Mouse (Mus musculus) lung, postnatal 14 days (tissue): ENCODE measurements at regions not wholly inside any gene's neighbourhood (a gene's known extent, or its start where the extent isn't known, plus 50 kb on each side); places are given as distances from the start of the nearest gene placed in this dataset.
A peak's percentile ranks its signal among the peaks of the same experiment; 100 is the strongest.

Source experiments
- DNase-seq: peaks from one replicate; pipeline ENCODE4 v3.0.0; 2021

DNA sequence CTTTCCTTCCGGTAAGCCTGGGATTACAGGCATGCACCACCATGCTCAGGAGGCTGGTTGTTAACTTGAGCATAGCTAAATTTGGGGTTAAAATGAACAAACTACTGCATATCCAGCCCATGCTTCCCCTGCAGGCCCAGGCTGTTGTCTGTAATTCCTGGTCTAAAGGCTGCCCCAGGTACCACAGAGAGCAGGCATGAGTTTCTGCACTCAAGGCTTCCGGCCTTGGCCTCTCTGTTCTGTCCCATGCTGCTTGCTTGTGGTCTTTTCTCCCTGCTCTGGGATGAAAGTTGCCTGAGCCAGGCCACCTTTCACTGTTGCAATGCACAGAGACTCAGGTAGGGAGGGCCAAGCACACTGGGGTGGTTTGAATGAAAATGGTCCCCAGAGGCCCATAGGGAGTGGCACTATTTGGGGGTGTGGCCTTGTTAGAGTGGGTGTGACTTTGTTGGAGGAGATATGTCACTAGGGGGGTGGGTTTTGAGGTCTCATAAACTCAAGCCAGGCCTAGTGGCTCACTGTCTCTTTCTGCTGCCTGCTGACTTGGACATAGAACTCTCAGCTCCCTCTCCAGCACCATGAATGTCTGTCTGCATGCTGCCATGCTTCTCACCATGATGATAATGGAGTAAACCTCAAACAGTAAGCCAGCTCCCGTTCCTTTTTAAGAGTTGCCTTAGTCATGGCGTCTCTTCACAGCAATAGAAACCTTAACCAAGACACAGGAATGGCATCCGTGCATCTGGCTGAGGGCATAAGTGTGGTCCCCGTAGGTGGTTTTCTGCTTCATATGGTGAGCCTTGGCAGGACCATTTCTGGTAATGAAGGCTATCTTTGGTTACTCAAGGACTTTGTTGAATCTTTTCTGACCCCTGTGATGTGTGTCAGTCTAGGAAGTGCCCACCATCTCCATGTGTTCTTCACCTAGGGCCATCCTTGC lies 86.7 kb upstream of the Zfp366 start:
- DNase-seq = no peak

- DNase-seq = no peak
These were observed 87.8 kb upstream of the Zfp366 start for GRCm38 (mm10) chr13:99096837-99097236.

DNA sequence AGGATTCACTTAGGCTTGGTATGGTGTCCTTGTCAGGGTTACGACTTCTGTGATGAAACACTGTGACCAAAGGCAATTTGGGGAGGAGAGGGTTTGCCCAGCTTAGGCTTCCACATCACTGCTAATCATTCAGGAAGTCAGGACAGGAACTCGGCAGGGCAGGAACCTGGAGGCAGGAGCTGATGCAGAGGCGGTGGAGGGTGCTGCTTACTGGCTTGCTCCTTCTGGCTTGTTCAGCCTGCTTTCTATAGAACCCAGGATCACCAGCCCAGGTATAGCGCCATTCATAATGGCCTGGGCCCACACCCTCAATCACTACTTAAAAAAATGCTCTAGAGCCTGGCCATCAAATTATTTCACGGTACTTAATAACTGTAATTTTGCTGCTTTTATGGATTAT lies 89.6 kb upstream of the Zfp366 start:
- no peak for DNase-seq

GRCm38 (mm10) chr13:99094221-99094620 lies 90.4 kb upstream of the Zfp366 start:
- DNase-seq = no peak

DNA sequence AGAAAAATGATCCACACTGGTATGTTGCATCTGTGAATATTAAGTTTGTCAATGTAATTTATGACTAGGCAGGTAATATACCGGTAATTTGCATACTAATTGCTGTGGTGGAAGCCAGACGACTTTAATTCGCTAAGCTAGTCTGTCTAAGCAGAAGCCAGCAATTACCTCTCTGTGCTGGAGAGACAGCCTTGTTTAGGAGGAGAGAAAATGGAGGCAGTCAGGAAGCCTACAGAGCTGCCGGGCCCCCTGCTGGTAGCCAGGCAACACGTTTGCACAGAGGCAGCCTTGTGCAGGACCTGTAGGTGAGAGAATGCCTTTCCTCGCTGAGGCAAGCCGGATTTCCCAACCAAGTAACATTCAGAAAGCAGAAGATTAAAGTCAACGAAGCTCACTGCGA lies 91.4 kb upstream of the Zfp366 start:
- peak; percentile 80 for DNase-seq

- peak; percentile 51 for DNase-seq
These were observed 92.2 kb upstream of the Zfp366 start for GRCm38 (mm10) chr13:99092279-99092930.

- no peak for DNase-seq
These were observed 92.9 kb upstream of the Zfp366 start for GRCm38 (mm10) chr13:99091562-99092278.

- DNase-seq = no peak
These were observed 94.3 kb upstream of the Zfp366 start for GRCm38 (mm10) chr13:99090361-99090760.

GRCm38 (mm10) chr13:99088285-99088684 lies 96.3 kb upstream of the Zfp366 start:
- DNase-seq = no peak

DNA sequence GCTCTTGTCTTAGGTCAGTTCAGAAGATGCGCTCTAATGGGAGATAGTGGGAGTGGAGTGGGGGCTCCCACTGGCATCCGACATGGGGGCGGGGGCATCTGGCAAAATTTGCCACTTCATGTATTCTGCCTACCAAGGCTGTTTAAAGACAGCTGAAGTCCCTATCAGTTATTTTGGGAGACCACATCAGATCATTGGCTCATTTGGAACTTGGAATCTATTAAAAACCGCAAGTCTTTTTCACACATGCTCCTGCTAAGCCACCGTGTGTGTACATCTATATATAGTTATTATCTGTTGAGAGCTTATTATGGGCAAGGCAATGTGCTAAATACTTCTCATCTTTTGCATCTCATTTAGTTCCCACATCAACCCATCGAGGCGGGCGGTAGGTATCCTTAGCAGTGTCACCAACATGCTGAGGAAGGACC lies 95.0 kb upstream of the 1700024P04Rik start:
- DNase-seq = no peak

- DNase-seq = no peak
These were observed 94.3 kb upstream of the 1700024P04Rik start for GRCm38 (mm10) chr13:99078643-99079042.

GRCm38 (mm10) chr13:99077039-99077749 lies 92.8 kb upstream of the 1700024P04Rik start:
- no peak for DNase-seq

GRCm38 (mm10) chr13:99075467-99075866 lies 91.1 kb upstream of the 1700024P04Rik start:
- DNase-seq = no peak

GRCm38 (mm10) chr13:99071821-99072414 lies 87.6 kb upstream of the 1700024P04Rik start:
- DNase-seq = no peak

GRCm38 (mm10) chr13:99071413-99071812 lies 87.0 kb upstream of the 1700024P04Rik start:
- no peak for DNase-seq

DNA sequence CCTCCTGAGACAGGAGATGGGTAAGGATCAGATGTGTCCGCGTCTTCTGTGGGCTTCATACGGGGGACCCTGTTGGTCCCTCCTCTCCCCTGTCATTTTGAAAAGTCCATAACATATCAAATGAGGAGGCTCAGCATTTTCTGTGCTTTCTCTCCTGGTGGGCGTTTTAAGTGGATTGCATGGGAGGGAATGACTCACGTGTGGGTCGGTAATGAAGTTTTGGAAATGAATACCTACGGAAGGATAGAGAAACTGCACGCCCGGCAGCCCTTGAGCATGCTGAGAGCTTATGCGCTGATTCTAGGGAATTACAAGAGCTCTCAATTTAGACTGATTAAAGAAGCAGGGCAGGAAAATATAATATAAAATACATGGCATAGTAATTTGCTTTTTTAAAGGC lies 85.4 kb upstream of the 1700024P04Rik start:
- no peak for DNase-seq

DNA sequence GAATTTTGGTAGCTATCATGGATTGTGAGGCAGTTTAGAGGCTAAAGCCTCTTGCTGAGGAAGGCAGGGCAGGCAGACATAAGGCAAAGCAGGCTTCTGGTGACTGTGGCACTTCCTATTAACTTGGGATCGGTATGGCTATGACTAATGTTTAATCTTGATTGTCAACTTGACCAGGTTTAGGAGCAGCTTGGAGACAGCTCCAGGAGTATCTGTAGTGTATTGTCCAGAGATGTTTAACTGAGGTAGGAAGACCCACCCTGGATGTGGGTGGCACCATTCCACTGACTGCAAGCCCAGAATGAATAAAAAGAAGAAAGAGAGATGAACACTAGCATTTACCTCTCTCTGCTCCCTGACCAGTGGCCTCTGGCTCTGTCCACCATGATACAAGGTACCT lies 83.1 kb upstream of the 1700024P04Rik start:
- DNase-seq = no peak

DNA sequence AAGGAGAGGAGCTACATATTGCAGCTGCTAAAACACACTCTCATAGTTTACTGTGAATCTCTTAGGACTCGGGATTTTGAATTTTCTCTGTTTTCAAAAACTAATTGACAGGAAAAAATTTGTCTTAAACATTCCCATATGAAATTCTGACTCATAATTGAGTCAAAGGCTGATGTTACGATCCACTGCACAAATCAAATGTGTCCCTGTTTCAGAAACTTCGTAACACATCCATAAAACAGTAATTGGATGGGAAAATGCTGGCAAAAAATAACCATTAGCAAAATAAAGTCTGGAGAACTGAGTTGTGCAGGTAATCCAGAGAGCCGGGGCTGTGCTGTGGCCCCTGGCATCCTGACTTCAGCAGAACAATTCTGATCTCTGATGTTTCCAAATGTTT lies 79.1 kb upstream of the 1700024P04Rik start:
- no peak for DNase-seq

GRCm38 (mm10) chr13:99062936-99063335 lies 78.6 kb upstream of the 1700024P04Rik start:
- no peak for DNase-seq

DNA sequence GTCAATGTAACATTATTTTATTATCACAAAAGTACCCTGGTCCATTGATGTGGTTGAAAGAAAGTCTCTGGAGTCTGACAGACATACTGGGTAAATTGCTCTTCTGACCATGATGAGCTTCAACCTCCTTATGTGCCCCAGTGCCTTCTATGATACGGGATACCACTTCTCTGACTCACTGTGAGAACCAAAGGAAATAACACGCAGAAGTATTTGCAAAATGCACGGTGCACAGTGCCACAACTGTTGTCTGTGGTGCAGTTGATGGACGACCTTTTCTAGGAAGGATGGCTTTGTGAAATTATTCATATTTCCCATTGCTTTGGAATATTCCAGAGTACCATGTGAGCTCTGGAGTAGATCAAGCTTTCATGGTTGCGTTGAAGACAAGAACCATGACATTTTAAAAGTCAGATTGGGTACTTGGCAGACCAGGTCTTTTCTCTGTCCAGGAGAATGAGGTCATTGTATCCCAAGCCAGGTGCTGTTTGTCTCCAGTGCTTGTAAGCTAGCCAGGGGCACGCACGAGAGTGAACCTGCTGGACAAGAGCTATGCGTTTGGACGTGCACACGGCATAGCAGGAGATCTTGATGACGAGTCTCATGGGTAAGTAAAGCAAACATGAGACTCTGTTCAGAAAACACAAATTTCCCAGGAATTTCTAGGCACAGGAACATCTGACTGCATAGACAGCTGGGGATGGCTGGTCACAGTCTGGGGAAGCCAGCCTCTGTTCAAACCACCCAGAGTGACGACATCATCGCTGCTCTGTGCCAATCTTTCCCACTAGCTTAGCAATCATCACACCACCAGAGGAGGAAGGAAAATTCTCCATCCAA lies 74.0 kb upstream of the 1700024P04Rik start:
- peak; percentile 65 for DNase-seq

GRCm38 (mm10) chr13:99057696-99058095 lies 73.3 kb upstream of the 1700024P04Rik start:
- no peak for DNase-seq

DNA sequence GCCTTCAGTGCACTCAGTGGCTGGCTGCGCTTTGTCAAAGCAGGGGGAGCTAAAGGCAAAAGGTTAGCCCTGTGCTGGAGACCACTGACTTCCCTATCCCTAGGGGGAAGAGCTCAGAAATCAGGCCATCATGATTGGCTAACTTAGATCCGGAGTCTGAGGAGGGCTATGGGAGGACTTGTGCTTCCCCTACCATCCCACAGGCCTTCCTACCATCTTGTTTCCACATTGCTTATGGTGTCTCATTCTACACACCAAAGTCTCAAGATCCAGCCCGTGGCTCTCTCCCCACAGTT lies 72.9 kb upstream of the 1700024P04Rik start:
- DNase-seq = no peak
